In the genomic region with DNA sequence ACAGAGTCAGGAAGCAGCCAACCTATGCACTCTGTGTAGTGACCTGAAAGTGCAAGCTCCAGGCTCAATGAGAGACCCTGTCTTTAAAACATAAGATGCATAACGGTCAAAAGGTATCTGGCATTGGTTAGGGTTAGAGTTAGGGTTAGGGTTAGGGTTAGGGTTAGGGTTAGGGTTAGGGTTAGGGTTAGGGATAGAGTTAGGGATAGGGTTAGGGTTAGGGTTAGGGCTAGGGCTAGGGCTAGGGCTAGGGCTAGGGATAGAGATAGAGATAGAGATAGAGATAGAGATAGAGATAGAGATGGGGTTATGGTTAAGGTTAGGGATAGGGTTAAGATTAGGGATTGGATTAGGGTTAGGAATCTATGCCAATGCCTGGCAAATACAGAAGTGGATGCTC, we compare ENCODE assay signal across 27 mouse cellular contexts.
A peak's percentile ranks its signal among the peaks of the same experiment; 100 is the strongest.
DNase-seq lines count a peak whose midpoint lies in the region; ATAC-seq and TF ChIP-seq lines count a peak whose summit lies in the region.
"Had no signal": no experiment of that assay in that cellular context is flagged by ENCODE, and none has a peak within 500 bp of the region (broad histone marks: within the 10 kb centered on the region; RNA-seq: fewer than 3 reads in every experiment).

No protein-coding gene starts in this region.

- WGBS in intestine, embryonic 14.5 days = 69% methylated on average over 1 of the region's 1 CpGs
- 84% methylated on average over 1 of the region's 1 CpGs for WGBS in intestine, embryonic 16.5 days
- 82% methylated on average over 1 of the region's 1 CpGs for WGBS in lung, embryonic 14.5 days
- 89% methylated on average over 1 of the region's 1 CpGs for WGBS in lung, adult 2 months

- DNase-seq in embryo, embryonic 9.5 days (ENCODE audit: extremely low spot score) = peak; percentile 60
- no peak for DNase-seq in embryo, embryonic 10.5 days (ENCODE audit: low spot score)
- DNase-seq in intestine, embryonic 14.5 days (ENCODE audit: low spot score) = peak; percentile 95
- peak; percentile 70 for DNase-seq in lung, embryonic 14.5 days
- no peak for DNase-seq in lung, adult 2 months
- DNase-seq: adrenal gland, adult 8-10 months; adrenal gland, postnatal 25 days; B cell, adult 2 months; cerebellum, adult 11-12 months; cerebellum, adult 8-10 months; cerebellum, postnatal 10 days; cerebellum, postnatal 36 days; gastrocnemius, postnatal 10 days; gastrocnemius, postnatal 36 days; heart, postnatal 10 days; heart, postnatal 36 days had no signal

- no peak overlapping the region for H3K4me3 ChIP-seq in intestine, embryonic 14.5 days (ENCODE audit: low read depth, low read length)
- no peak overlapping the region for H3K4me3 ChIP-seq in intestine, embryonic 16.5 days (ENCODE audit: low read length)
- H3K4me3 ChIP-seq in lung, embryonic 14.5 days (ENCODE audit: low read depth, low read length) = no peak overlapping the region
- H3K4me3 ChIP-seq in lung, adult 2 months (replicated peaks; ENCODE audit: extremely low read depth, low read depth, low read length) = no peak overlapping the region
- H3K4me3 ChIP-seq: forebrain, embryonic 10.5 days; forebrain, embryonic 13.5 days; heart, embryonic 12.5 days; heart, embryonic 15.5 days; hindbrain, embryonic 10.5 days; hindbrain, embryonic 15.5 days; intestine, embryonic 15.5 days had no signal

- no peak for TF ChIP-seq POLR2A in lung, adult 2 months (IDR thresholded peaks at IDR 0.05; ENCODE audit: borderline replicate concordance, extremely low read depth, low read depth, low read length)

- H3K4me1 ChIP-seq in intestine, embryonic 14.5 days (replicated peaks; ENCODE audit: control insufficient read depth, insufficient read depth, low read length) = no peaks in the 10 kb centered on the region
- no peaks in the 10 kb centered on the region for H3K4me1 ChIP-seq in intestine, embryonic 16.5 days (ENCODE audit: control insufficient read depth, insufficient read depth, low read length)
- H3K4me1 ChIP-seq in lung, embryonic 14.5 days (ENCODE audit: insufficient read depth) = no peaks in the 10 kb centered on the region
- H3K4me1 ChIP-seq in lung, adult 2 months (ENCODE audit: control insufficient read depth, insufficient read depth, low read length) = no peaks in the 10 kb centered on the region
- H3K4me1 ChIP-seq: forebrain, embryonic 10.5 days; forebrain, embryonic 13.5 days; heart, embryonic 12.5 days; heart, embryonic 15.5 days; hindbrain, embryonic 10.5 days; hindbrain, embryonic 15.5 days; intestine, embryonic 15.5 days had no signal

- H3K27me3 ChIP-seq in intestine, embryonic 14.5 days (replicated peaks; ENCODE audit: control insufficient read depth, insufficient read depth, low read length) = no peaks in the 10 kb centered on the region
- no peaks in the 10 kb centered on the region for H3K27me3 ChIP-seq in intestine, embryonic 16.5 days (replicated peaks; ENCODE audit: control insufficient read depth, insufficient read depth, low read length)
- no peaks in the 10 kb centered on the region for H3K27me3 ChIP-seq in lung, embryonic 14.5 days (ENCODE audit: insufficient read depth, low read length)
- H3K27me3 ChIP-seq: CH12.LX; forebrain, embryonic 13.5 days; heart, embryonic 12.5 days; heart, embryonic 15.5 days; hindbrain, embryonic 15.5 days; intestine, embryonic 15.5 days had no signal

- ATAC-seq in intestine, embryonic 14.5 days (replicated peaks; ENCODE audit: low FRiP score, low TSS enrichment, low read depth) = no peak
- ATAC-seq in intestine, embryonic 16.5 days = no peak
- ATAC-seq in lung, embryonic 14.5 days (ENCODE audit: insufficient read depth) = no peak
- ATAC-seq in activated CD4-positive, CD25-positive, alpha-beta regulatory T cell, adult 4 months = no peak
- ATAC-seq: forebrain, embryonic 13.5 days; forebrain, embryonic 16.5 days; intestine, embryonic 15.5 days had no signal

- no peaks in the 10 kb centered on the region for H3K36me3 ChIP-seq in intestine, embryonic 14.5 days (ENCODE audit: control insufficient read depth, insufficient read depth, low read length)
- H3K36me3 ChIP-seq in intestine, embryonic 16.5 days (ENCODE audit: control insufficient read depth, insufficient read depth, low read length) = no peaks in the 10 kb centered on the region
- no peaks in the 10 kb centered on the region for H3K36me3 ChIP-seq in lung, embryonic 14.5 days (ENCODE audit: insufficient read depth)
- H3K36me3 ChIP-seq: forebrain, embryonic 10.5 days; heart, embryonic 12.5 days; heart, embryonic 15.5 days; hindbrain, embryonic 10.5 days; hindbrain, embryonic 15.5 days; intestine, embryonic 15.5 days had no signal

- no peak overlapping the region for H3K9ac ChIP-seq in intestine, embryonic 14.5 days (ENCODE audit: low read length)
- no peak overlapping the region for H3K9ac ChIP-seq in intestine, embryonic 16.5 days (ENCODE audit: low read depth, low read length)
- H3K9ac ChIP-seq in lung, embryonic 14.5 days = no peak overlapping the region
- H3K9ac ChIP-seq: forebrain, embryonic 13.5 days; heart, embryonic 12.5 days; heart, embryonic 15.5 days; hindbrain, embryonic 15.5 days; intestine, embryonic 15.5 days had no signal

- no peak overlapping the region for H3K27ac ChIP-seq in intestine, embryonic 14.5 days (ENCODE audit: low read depth)
- no peak overlapping the region for H3K27ac ChIP-seq in intestine, embryonic 16.5 days (ENCODE audit: low read length)
- H3K27ac ChIP-seq in lung, embryonic 14.5 days (ENCODE audit: low read depth) = no peak overlapping the region
- H3K27ac ChIP-seq: forebrain, embryonic 10.5 days; forebrain, embryonic 13.5 days; heart, embryonic 15.5 days; hindbrain, embryonic 10.5 days; hindbrain, embryonic 15.5 days; intestine, embryonic 15.5 days had no signal

- no peaks in the 10 kb centered on the region for H3K9me3 ChIP-seq in intestine, embryonic 14.5 days (ENCODE audit: control insufficient read depth, low read length)
- no peaks in the 10 kb centered on the region for H3K9me3 ChIP-seq in intestine, embryonic 16.5 days (ENCODE audit: control insufficient read depth, low read length)
- H3K9me3 ChIP-seq in lung, embryonic 14.5 days (ENCODE audit: low read depth, low read length) = no peaks in the 10 kb centered on the region
- H3K9me3 ChIP-seq: forebrain, embryonic 10.5 days; forebrain, embryonic 13.5 days; heart, embryonic 12.5 days; heart, embryonic 15.5 days; hindbrain, embryonic 10.5 days; hindbrain, embryonic 15.5 days; intestine, embryonic 15.5 days had no signal

- H3K4me2 ChIP-seq in intestine, embryonic 14.5 days (ENCODE audit: low read length) = no peak overlapping the region
- H3K4me2 ChIP-seq in intestine, embryonic 16.5 days (ENCODE audit: low read depth, low read length) = no peak overlapping the region
- no peak overlapping the region for H3K4me2 ChIP-seq in lung, embryonic 14.5 days
- H3K4me2 ChIP-seq: forebrain, embryonic 13.5 days; heart, embryonic 12.5 days; heart, embryonic 15.5 days; hindbrain, embryonic 15.5 days; intestine, embryonic 15.5 days had no signal

- TF ChIP-seq CTCF in lung, embryonic 14.5 days (IDR thresholded peaks at IDR 0.05; ENCODE audit: low read depth) = no peak
- TF ChIP-seq CTCF in lung, adult 2 months (IDR thresholded peaks at IDR 0.05; ENCODE audit: insufficient read depth, low read length) = no peak

Comparison
In these comparisons a context has a peak if more than half of its experiments do, and no peak if none do; other contexts are left out.
1. DNase-seq: peak in embryo, embryonic 9.5 days (single experiment), intestine, embryonic 14.5 days (single experiment) and lung, embryonic 14.5 days (single experiment); none in embryo, embryonic 10.5 days (single experiment) and lung, adult 2 months (single experiment).